Mouse (Mus musculus) neural tube, embryonic 14.5 days (tissue): ENCODE data around the gene Cycs. TPM values are rescaled to one million over a fixed set of nuclear protein-coding genes. Genes with fewer than 3 reads are reported as not detected.
"Not testable (repeated sequence)": the region's sequence is repeated elsewhere in the genome, so short reads cannot be mapped to it uniquely, and the experiment has no call there.

Source experiments
- ATAC-seq: fragments of 200-750 bp; cut with Nextera tagmentation; 2 replicates; pipeline ENCODE4 v1.8.0; 2017; ENCODE audit warnings: low read depth, mild to moderate bottlenecking, moderate TSS enrichment, moderate library complexity
- H3K27ac ChIP-seq: fragments of 300-500 bp; sonication (generic); 2 replicates; pipeline ENCODE4 v1.5.1; 2014; ENCODE audit warnings: low read depth, mild to moderate bottlenecking, control low read depth, low read length, moderate library complexity, mixed read lengths
- H3K27me3 ChIP-seq: fragments of 300-500 bp; sonication (generic); 2 replicates; pipeline ENCODE4 v1.6.1; 2014; ENCODE audit warnings: low read length; ENCODE audit not compliant: control insufficient read depth, insufficient read depth
- H3K36me3 ChIP-seq: fragments of 300-500 bp; sonication (generic); 2 replicates; pipeline ENCODE4 v1.6.1; 2014; ENCODE audit warnings: low read length, mixed read lengths; ENCODE audit not compliant: control insufficient read depth, insufficient read depth
- H3K4me1 ChIP-seq: fragments of 300-500 bp; sonication (generic); 2 replicates; pipeline ENCODE4 v1.6.1; 2014; ENCODE audit warnings: low read length; ENCODE audit not compliant: control insufficient read depth, insufficient read depth
- H3K4me2 ChIP-seq: fragments of 300-500 bp; sonication (generic); 2 replicates; pipeline ENCODE4 v1.6.1; 2014; ENCODE audit warnings: mild to moderate bottlenecking, low read depth, low read length, control low read depth
- H3K4me3 ChIP-seq: fragments of 300-500 bp; sonication (generic); 2 replicates; pipeline ENCODE4 v1.5.1; 2014; ENCODE audit warnings: low read depth, low read length, control low read depth, mixed read lengths
- H3K9ac ChIP-seq: fragments of 300-500 bp; sonication (generic); replicated peaks from 2 replicates; pipeline ENCODE4 v1.6.1; 2014; ENCODE audit warnings: low read depth, mild to moderate bottlenecking, control low read depth, low read length, mixed read lengths
- H3K9me3 ChIP-seq: fragments of 300-500 bp; sonication (generic); 2 replicates; pipeline ENCODE4 v1.6.1; 2016; ENCODE audit warnings: low read length; ENCODE audit not compliant: control insufficient read depth
- WGBS: fragments of 180-500 bp; shearing (Covaris S2); extraction: QIAGEN DNeasy Blood & Tissue Kit; methylation state at CpG from one replicate; pipeline ENCODE4 v1.1.7; 2014; 5-methylcytosine and 5-hydroxymethylcytosine counted together
- polyA plus RNA-seq: library from polyadenylated mRNA; unstranded; fragments of >200 nt; fragmentation: Nextera tagmentation; extraction: Ambion mirVana; gene quantifications from 2 replicates; pipeline ENCODE4 v1.2.1, GENCODE M21; 2014

Gene Cycs
- polyA plus RNA-seq, 1 experiment from 2014 or later: 84.2 TPM

DNA sequence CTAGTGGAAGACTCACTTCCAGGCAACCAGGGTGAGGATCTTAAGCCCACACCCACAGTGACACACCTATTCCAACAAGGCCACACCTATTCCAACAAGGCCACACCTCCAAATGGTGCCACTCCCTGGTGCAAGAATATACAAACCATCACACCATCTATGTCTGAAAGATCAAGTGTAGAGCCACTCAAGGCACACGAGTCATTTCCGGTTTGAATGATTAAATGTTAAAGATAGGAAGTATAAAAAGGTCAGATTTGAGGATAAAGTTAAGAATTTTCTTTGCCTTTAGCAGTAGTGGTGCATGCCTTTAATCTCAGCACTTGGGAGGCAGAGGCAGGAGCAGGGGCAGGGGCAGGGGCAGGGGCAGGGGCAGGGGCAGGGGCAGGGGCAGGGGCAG is 12.1 kb downstream of the Cycs start:
- WGBS: 95% methylated on average over 2 of the region's 2 CpGs
- not testable (repeated sequence) for H3K4me3 ChIP-seq

DNA sequence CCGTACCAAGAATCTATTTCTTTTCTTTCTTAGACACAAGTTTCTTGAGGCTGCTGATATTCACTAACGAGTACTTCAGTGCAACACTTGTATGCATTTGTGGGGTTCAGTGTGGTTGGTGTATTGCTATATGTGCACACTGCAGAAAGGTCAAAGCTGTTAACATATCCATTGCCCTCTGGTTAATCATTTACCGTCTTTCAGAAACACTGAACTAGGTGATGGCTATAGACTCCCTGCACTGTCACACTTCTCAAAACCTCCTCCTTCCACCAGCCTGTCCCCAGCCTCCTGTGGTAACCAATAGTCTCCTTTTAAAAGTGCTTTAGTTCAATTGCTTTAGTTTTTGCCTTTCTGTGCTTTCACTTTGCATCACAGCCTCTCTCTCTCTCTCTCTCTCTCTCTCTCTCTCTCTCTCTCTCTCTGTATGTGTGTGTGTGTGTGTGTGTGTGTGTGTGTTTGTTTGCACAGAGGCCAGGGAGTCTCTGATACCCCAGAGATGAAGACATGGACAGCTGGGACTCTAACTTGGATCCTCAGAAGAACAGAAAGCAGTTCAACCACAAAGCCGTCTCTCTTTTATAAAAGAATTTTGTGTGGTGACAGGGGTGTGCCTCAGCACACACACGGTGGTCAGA is 13.3 kb downstream of the Cycs start:
- no peak overlapping the region for H3K4me2 ChIP-seq

More for the DNA sequence above, 12.1 kb downstream of the Cycs start:
- H3K9me3 ChIP-seq, H3K9ac ChIP-seq, H3K36me3 ChIP-seq, ATAC-seq, H3K4me2 ChIP-seq, H3K27ac ChIP-seq, H3K4me1 ChIP-seq, H3K27me3 ChIP-seq: not testable (repeated sequence)

DNA sequence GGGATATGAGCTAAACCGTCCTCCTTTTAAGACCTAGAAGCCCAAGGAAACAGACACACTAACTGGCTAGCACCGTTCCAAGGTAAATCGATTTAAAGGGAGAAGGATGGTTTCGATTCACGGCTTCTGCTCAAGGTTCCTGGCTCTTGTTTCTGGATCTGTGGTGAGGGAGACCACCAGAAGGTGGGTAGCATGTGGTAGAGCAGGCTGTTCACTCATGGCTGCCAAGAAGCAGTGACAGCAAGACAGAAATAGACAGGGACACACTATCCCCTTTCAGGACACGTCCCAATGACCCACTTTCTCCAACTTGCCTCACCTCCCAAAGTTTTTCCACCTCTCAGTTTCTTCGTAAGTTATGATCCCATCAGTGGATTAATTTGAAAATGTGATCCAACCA is 16.5 kb downstream of the Cycs start:
- Histone ChIP-seq H3K27me3 (no peaks in the 10 kb centered on the region), H3K4me1 (no peaks in the 10 kb centered on the region), H3K4me2 (no peak overlapping the region), H3K4me3 (no peak overlapping the region), H3K9me3 (no peaks in the 10 kb centered on the region), H3K36me3 (no peaks in the 10 kb centered on the region), H3K27ac (no peak overlapping the region), H3K9ac (no peak overlapping the region)
- WGBS: 86% methylated on average over 7 of the region's 7 CpGs
- no peak for ATAC-seq

More for the DNA sequence above, 13.3 kb downstream of the Cycs start:
- Histone ChIP-seq H3K4me3 (no peak overlapping the region), H3K4me1 (no peaks in the 10 kb centered on the region), H3K9ac (no peak overlapping the region), H3K27ac (no peak overlapping the region), H3K36me3 (no peaks in the 10 kb centered on the region), H3K9me3 (no peaks in the 10 kb centered on the region), H3K27me3 (no peaks in the 10 kb centered on the region)
- no peak for ATAC-seq
- WGBS: 81% methylated on average over 5 of the region's 5 CpGs

DNA sequence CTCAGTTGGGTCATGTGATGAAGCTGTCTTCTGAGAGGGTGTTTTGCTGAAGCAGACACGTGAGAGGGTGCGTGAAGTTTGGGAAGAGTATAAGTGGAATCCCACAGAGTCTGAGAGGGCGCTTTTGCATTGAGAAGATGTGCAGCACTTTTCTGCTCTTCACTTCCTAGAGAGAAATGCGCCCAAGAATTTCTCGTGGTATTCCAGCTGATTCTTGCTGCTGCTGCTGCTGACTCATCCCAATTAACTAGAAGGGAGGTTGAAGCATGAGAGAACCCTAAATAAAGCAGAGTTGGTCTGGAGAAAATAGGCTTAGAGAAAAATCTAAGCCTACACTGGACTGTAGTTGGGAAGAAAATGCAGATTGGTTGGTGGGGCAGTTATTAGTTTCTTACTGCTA is 17.3 kb downstream of the Cycs start:
- no peaks in the 10 kb centered on the region for H3K4me1 ChIP-seq
- no peaks in the 10 kb centered on the region for H3K9me3 ChIP-seq
- no peak overlapping the region for H3K4me2 ChIP-seq
- H3K36me3 ChIP-seq: no peaks in the 10 kb centered on the region
- no peak for ATAC-seq
- no peak overlapping the region for H3K4me3 ChIP-seq
- 80% methylated on average over 5 of the region's 5 CpGs for WGBS
- no peak overlapping the region for H3K9ac ChIP-seq
- no peaks in the 10 kb centered on the region for H3K27me3 ChIP-seq
- H3K27ac ChIP-seq: no peak overlapping the region

DNA sequence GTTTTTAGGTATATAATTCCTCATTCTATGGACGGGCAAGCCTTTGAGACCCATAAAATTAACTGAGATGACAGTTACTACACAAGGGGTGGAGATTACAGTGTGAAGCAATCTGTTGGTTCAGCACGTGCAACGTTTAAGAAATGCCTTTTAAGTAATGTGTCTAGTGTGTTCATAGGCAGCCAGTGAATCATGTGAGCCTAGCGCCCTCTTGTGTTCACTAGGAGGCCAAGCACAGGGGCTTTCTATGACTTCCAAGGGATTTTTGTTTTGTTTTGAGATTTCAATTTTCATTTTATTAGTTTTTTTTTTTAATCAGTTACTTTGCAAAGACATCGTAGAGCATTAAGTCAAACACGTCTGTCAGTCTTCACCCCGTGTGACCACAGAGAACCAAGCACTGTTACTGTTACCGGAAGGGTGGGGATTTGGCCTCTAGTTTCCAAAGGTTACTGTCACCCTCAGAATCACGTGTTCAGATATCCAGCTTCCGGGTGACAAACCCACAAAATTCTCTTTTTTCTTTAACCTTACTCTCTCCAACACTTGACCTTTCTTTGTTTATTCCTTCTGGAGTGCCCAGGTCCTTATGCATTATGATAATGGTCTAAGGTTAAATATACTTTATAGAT is 20.8 kb downstream of the Cycs start:
- Histone ChIP-seq H3K36me3 (no peaks in the 10 kb centered on the region), H3K4me1 (no peaks in the 10 kb centered on the region), H3K4me3 (no peak overlapping the region), H3K9me3 (no peaks in the 10 kb centered on the region), H3K27ac (no peak overlapping the region), H3K4me2 (no peak overlapping the region), H3K27me3 (no peaks in the 10 kb centered on the region), H3K9ac (no peak overlapping the region)
- peak; percentile 51; the same call in 1 of the 2 replicates for ATAC-seq
- 29% methylated on average over 10 of the region's 10 CpGs for WGBS

DNA sequence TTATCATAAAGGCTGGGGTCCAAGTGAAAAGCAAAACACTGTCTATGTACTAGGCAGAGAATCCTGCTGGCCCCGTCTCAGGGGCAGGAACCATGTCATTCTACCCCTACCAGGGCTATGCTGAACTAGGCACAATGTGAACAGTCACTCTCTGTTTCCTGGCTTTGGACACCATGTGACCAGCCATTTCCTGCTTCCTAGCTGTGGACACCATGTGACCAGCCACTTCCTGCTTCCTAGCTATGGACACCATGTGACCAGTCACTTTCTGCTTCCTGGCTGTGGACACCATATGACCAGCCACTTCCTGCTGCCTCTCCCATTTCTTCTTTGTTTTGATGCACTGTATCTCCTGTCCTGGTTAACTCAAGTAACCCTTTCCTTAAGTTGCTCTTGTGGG is 23.8 kb downstream of the Cycs start:
- H3K4me3 ChIP-seq: no peak overlapping the region
- H3K27me3 ChIP-seq: no peaks in the 10 kb centered on the region
- no peaks in the 10 kb centered on the region for H3K9me3 ChIP-seq
- no peaks in the 10 kb centered on the region for H3K36me3 ChIP-seq
- no peak overlapping the region for H3K9ac ChIP-seq
- ATAC-seq: no peak
- no peak overlapping the region for H3K27ac ChIP-seq
- H3K4me1 ChIP-seq: no peaks in the 10 kb centered on the region
- WGBS: 88% methylated on average over 1 of the region's 1 CpGs
- H3K4me2 ChIP-seq: no peak overlapping the region

DNA sequence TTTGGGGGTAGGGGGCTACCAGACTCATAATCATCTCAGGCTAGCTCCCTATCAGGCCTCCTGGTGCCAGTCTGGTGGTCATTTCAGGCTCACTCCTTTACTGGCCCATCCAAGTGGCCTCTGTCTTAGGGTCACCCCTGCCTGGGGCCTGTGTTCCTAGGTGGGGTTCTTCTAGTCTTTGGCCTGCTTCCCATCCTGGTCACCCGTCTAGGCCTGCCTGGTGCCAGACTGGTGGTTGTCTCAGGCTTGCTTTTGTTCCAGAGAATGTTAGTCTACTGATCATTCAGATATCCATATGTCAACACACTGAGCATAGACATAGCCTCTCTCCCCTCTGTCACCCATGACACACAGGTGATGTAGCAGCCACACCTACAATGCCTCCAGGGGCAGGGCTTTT is 26.7 kb downstream of the Cycs start:
- Histone ChIP-seq H3K27ac (no peak overlapping the region), H3K9me3 (no peaks in the 10 kb centered on the region), H3K27me3 (no peaks in the 10 kb centered on the region), H3K36me3 (no peaks in the 10 kb centered on the region), H3K4me1 (no peaks in the 10 kb centered on the region), H3K9ac (no peak overlapping the region), H3K4me3 (no peak overlapping the region), H3K4me2 (no peak overlapping the region)
- WGBS: 79% methylated on average over 1 of the region's 1 CpGs
- ATAC-seq: no peak

DNA sequence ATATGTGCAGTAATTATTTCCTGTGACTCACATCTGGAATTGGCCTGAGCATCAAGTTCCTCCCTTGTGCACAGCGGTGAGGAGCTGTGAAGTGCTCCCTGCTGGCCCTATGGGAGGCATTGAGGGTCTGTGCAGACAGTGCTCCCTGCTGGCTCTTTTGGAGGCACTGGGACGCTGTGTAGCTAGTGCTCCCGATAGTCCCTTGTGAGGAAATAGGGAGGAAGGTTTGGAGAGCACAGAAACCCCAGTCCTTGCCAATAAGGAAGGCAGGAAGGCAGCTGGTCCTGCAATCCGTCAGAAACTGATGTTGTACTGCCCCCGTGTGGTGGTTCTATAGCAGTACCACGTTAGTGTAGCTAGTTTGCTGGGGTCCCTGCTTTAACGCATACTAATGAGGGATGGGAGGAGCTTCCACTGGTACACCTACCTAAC is 29.9 kb downstream of the Cycs start:
- Histone ChIP-seq H3K9ac (no peak overlapping the region), H3K36me3 (no peaks in the 10 kb centered on the region), H3K4me1 (no peaks in the 10 kb centered on the region), H3K27me3 (no peaks in the 10 kb centered on the region), H3K27ac (no peak overlapping the region), H3K4me2 (no peak overlapping the region), H3K9me3 (no peaks in the 10 kb centered on the region), H3K4me3 (no peak overlapping the region)
- ATAC-seq: peak; percentile 90
- 6% methylated on average over 7 of the region's 7 CpGs for WGBS

DNA sequence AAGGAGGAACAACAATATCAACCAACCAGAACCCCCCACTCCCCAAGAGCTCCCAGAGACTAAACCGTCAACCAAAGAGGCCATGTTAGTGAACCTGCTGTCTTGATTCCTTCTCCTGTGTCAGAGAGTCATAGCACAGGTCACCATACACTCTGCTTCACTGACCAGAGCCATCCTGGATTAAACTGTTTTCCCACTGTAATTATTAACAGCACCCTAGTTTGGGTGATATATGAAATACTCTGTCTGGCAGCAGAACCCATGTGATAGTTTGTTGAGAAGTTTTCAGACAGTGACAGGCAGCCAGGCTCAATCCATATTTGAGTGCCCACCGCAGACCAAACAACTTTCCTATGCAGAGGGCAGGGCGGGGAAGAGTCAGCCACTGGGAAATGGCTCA is 31.0 kb downstream of the Cycs start:
- Histone ChIP-seq H3K4me3 (no peak overlapping the region), H3K4me2 (no peak overlapping the region), H3K9ac (no peak overlapping the region), H3K27ac (no peak overlapping the region), H3K27me3 (no peaks in the 10 kb centered on the region), H3K36me3 (no peaks in the 10 kb centered on the region), H3K4me1 (no peaks in the 10 kb centered on the region), H3K9me3 (no peaks in the 10 kb centered on the region)
- 86% methylated on average over 3 of the region's 3 CpGs for WGBS
- no peak for ATAC-seq
